Comparison of ENCODE assay signal across 9 mouse cellular contexts in genomic region chr2:151977689-151978440, GRCm38 (mm10). TPM values are rescaled to one million over a fixed set of nuclear protein-coding genes. Genes with fewer than 3 reads are reported as not detected.
A peak's percentile ranks its signal among the peaks of the same experiment; 100 is the strongest.
DNase-seq lines count a peak whose midpoint lies in the region; ATAC-seq and TF ChIP-seq lines count a peak whose summit lies in the region.
"Had no signal": no experiment of that assay in that cellular context is flagged by ENCODE, and none has a peak within 500 bp of the region (broad histone marks: within the 10 kb centered on the region; RNA-seq: fewer than 3 reads in every experiment).

No protein-coding gene starts in this region.

- H3K27me3 ChIP-seq in kidney, postnatal 0 days (ENCODE audit: insufficient read depth, low read length), result no peaks in the 10 kb centered on the region
- no peaks in the 10 kb centered on the region for H3K27me3 ChIP-seq in lung, postnatal 0 days (replicated peaks; ENCODE audit: insufficient read depth, low read length)

- peak overlapping the region; percentile 7; the same call in 1 of the 2 replicates for H3K4me2 ChIP-seq in kidney, postnatal 0 days (ENCODE audit: low read length)
- H3K4me2 ChIP-seq in lung, postnatal 0 days (replicated peaks; ENCODE audit: low read depth, low read length), result peak overlapping the region; percentile 14; the same call in 1 of the 2 replicates

- H3K9me3 ChIP-seq in kidney, postnatal 0 days (replicated peaks; ENCODE audit: low read length), result no peaks in the 10 kb centered on the region
- H3K9me3 ChIP-seq in lung, postnatal 0 days (ENCODE audit: low read length), result no peaks in the 10 kb centered on the region

- no peak overlapping the region for H3K9ac ChIP-seq in kidney, postnatal 0 days (ENCODE audit: low read depth, low read length)
- no peak overlapping the region for H3K9ac ChIP-seq in lung, postnatal 0 days (replicated peaks; ENCODE audit: low read depth)

- no peak overlapping the region for H3K4me3 ChIP-seq in kidney, postnatal 0 days (replicated peaks; ENCODE audit: low read depth, low read length)
- H3K4me3 ChIP-seq in lung, postnatal 0 days (ENCODE audit: low read depth, low read length), result no peak overlapping the region

- intact Hi-C loops in gastrocnemius, postnatal 36 days (cut with DNase I), result no loop called here

- no peak for TF ChIP-seq EP300 in lung, postnatal 0 days (IDR thresholded peaks at IDR 0.05)

- no peak overlapping the region; the same call in 1 of the 2 replicates for H3K27ac ChIP-seq in kidney, postnatal 0 days
- peak overlapping the region; percentile 21; the same call in 1 of the 2 replicates for H3K27ac ChIP-seq in lung, postnatal 0 days (ENCODE audit: low read length)
- H3K27ac ChIP-seq: macrophage had no signal

- no peak for DNase-seq in kidney, postnatal 0 days (ENCODE audit: low spot score)
- no peak for DNase-seq in kidney, adult 8-10 months
- peak; percentile 77 for DNase-seq in cerebellum, adult 11 months
- DNase-seq in gastrocnemius, postnatal 36 days, result peak; percentile 72 to 77
- no peak for DNase-seq in lung, postnatal 0 days (ENCODE audit: low spot score)
- DNase-seq in adrenal gland, adult (ENCODE audit: inconsistent age in 2 of 2, low spot score in 1 of 2), result no peak
- no peak for DNase-seq in embryo, embryonic 9.5 days (ENCODE audit: extremely low spot score)
- no peak for DNase-seq in thymus, postnatal 14 days

- no peak for TF ChIP-seq CTCF in kidney, postnatal 0 days (IDR thresholded peaks at IDR 0.05; ENCODE audit: low read depth)
- no peak for TF ChIP-seq CTCF in lung, postnatal 0 days (IDR thresholded peaks at IDR 0.05)

- 69% methylated on average over 4 of the region's 4 CpGs for WGBS in kidney, postnatal 0 days
- WGBS in lung, postnatal 0 days, result 65% methylated on average over 4 of the region's 4 CpGs

- H3K36me3 ChIP-seq in kidney, postnatal 0 days (ENCODE audit: insufficient read depth, low read length), result no peaks in the 10 kb centered on the region
- H3K36me3 ChIP-seq in lung, postnatal 0 days (ENCODE audit: insufficient read depth, low read length), result no peaks in the 10 kb centered on the region

- H3K4me1 ChIP-seq in kidney, postnatal 0 days (replicated peaks; ENCODE audit: insufficient read depth, low read length), result peaks cover 36% of the 10 kb centered on the region
- peaks cover 35% of the 10 kb centered on the region; the same call in 1 of the 2 replicates for H3K4me1 ChIP-seq in lung, postnatal 0 days (ENCODE audit: insufficient read depth, low read depth, low read length)

- no peak for ATAC-seq in kidney, postnatal 0 days (replicated peaks; ENCODE audit: low FRiP score, low read depth)
- ATAC-seq in lung, postnatal 0 days, result no peak

RNA-seq across cellular contexts. Expression of gene Fam110a, which starts 2.2 kb away (rescaled TPM):
- 29.0 and 31.1 TPM in 2 replicates for polyA plus RNA-seq in kidney, postnatal 0 days (2015; fragmentation: Nextera tagmentation; extraction: Ambion mirVana)
- total RNA-seq in gastrocnemius, postnatal 36 days (2021), result 1 to 10 TPM; 2.5 to 2.6 TPM
- polyA plus RNA-seq in lung, postnatal 0 days (2015; fragmentation: Nextera tagmentation; extraction: Ambion mirVana), result 34.8 and 36.3 TPM in 2 replicates

RNA-seq across cellular contexts. Expression of gene Slc52a3, which starts 18.4 kb away (rescaled TPM):
- 24.5 and 27.1 TPM in 2 replicates for polyA plus RNA-seq in kidney, postnatal 0 days (2015; fragmentation: Nextera tagmentation; extraction: Ambion mirVana)
- total RNA-seq in gastrocnemius, postnatal 36 days (2021), result under 1 TPM; 0.36 to 0.91 TPM
- 26.0 and 26.7 TPM in 2 replicates for polyA plus RNA-seq in lung, postnatal 0 days (2015; fragmentation: Nextera tagmentation; extraction: Ambion mirVana)
- polyA plus RNA-seq: macrophage had no signal

Comparison
In these comparisons a context has a peak if more than half of its experiments do, and no peak if none do; other contexts are left out.
1. DNase-seq: peak in cerebellum, adult 11 months (single experiment) and gastrocnemius, postnatal 36 days (2 of 2); none in kidney, postnatal 0 days (single experiment), kidney, adult 8-10 months (0 of 2), lung, postnatal 0 days (single experiment), adrenal gland, adult (0 of 2), embryo, embryonic 9.5 days (single experiment) and thymus, postnatal 14 days (single experiment).